Mouse (Mus musculus) midbrain, postnatal 0 days (tissue): ENCODE measurements around the gene Pde10a. TPM values are rescaled to one million over a fixed set of nuclear protein-coding genes. Genes with fewer than 3 reads are reported as not detected.

ENCODE experiments used
- ATAC-seq: fragments of 200-750 bp; cut with Nextera tagmentation; 2 replicates; pipeline ENCODE4 v1.8.0; 2017; ENCODE audit warnings: moderate number of reproducible peaks, mild to moderate bottlenecking, moderate TSS enrichment, moderate library complexity; ENCODE audit not compliant: low FRiP score
- DNase-seq: peaks from one replicate; pipeline ENCODE4 v3.0.0-alpha.2; 2015; ENCODE audit warnings: low spot score
- H3K27ac ChIP-seq: fragments of 300-500 bp; sonication (generic); 2 replicates; pipeline ENCODE4 v1.5.1; 2014; ENCODE audit warnings: low read depth, mild to moderate bottlenecking, low read length, mixed read lengths
- H3K27me3 ChIP-seq: fragments of 300-500 bp; sonication (generic); 2 replicates; pipeline ENCODE4 v1.6.1; 2014; ENCODE audit warnings: low read length, control low read depth, mixed read lengths; ENCODE audit not compliant: insufficient read depth
- H3K36me3 ChIP-seq: fragments of 300-500 bp; sonication (generic); 2 replicates; pipeline ENCODE4 v1.6.1; 2014; ENCODE audit warnings: low read length, control low read depth, mixed read lengths; ENCODE audit not compliant: insufficient read depth
- H3K4me1 ChIP-seq: fragments of 300-500 bp; sonication (generic); 2 replicates; pipeline ENCODE4 v1.6.1; 2014; ENCODE audit warnings: mild to moderate bottlenecking, control low read depth, antibody characterized with exemption, low read length, mixed read lengths; ENCODE audit not compliant: insufficient read depth
- H3K4me2 ChIP-seq: fragments of 300-500 bp; sonication (generic); 2 replicates; pipeline ENCODE4 v1.6.1; 2014; ENCODE audit warnings: low read depth, mild to moderate bottlenecking, low read length, mixed read lengths; ENCODE audit not compliant: poor library complexity, severe bottlenecking
- H3K4me3 ChIP-seq: fragments of 300-500 bp; sonication (generic); 2 replicates; pipeline ENCODE4 v1.5.1; 2014; ENCODE audit warnings: low read depth, mild to moderate bottlenecking, low read length, moderate library complexity
- H3K9ac ChIP-seq: fragments of 300-500 bp; sonication (generic); replicated peaks from 2 replicates; pipeline ENCODE4 v1.6.1; 2014; ENCODE audit warnings: mild to moderate bottlenecking, low read length, moderate library complexity, mixed read lengths; ENCODE audit not compliant: poor library complexity, severe bottlenecking
- H3K9me3 ChIP-seq: fragments of 300-500 bp; sonication (generic); 2 replicates; pipeline ENCODE4 v1.6.1; 2016; ENCODE audit warnings: low read length, control low read depth
- CTCF ChIP-seq: IDR thresholded peaks from 2 replicates; pipeline ENCODE4 v1.5.1; 2016; ENCODE audit warnings: antibody characterized with exemption, mild to moderate bottlenecking
- WGBS: fragments of 180-500 bp; shearing (Covaris S2); extraction: QIAGEN DNeasy Blood & Tissue Kit; methylation state at CpG from one replicate; pipeline ENCODE4 v1.1.7; 2014; 5-methylcytosine and 5-hydroxymethylcytosine counted together
- polyA plus RNA-seq: library from polyadenylated mRNA; unstranded; fragments of >200 nt; fragmentation: Nextera tagmentation; extraction: Ambion mirVana; gene quantifications from 2 replicates; pipeline ENCODE4 v1.2.1, GENCODE M21; 2015
- total RNA-seq: library from RNA; depleted of rRNA; stranded (reverse); fragments of >200 nt; gene quantifications from 2 replicates; pipeline ENCODE4 v1.2.3, GENCODE M21; 2014

The Pde10a gene
- total and polyA plus RNA-seq, 2 experiments from 2014 or later = 8.6 to 40.3 TPM

DNA sequence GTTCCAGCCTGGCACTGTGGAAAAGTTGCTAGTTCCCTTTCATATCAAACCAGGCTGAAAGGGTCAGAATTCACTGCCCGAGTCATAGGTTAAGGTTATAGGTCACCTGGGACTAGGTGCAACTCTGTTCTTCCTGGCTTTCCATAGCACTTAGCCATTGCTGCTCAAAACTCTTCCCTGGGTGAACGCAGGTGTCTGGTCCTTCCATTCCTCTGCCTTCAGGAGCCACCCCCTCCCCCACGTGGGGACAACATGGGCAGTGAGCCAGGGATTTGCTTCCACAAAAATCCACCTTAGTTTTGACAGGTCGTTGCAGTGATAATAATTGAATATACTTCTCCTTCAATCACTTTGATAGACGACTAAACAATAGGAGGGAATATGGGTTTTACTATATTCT is 462.2 kb downstream of the Pde10a start:
- no peak for TF ChIP-seq CTCF
- no peak overlapping the region for H3K9ac ChIP-seq
- H3K27me3 ChIP-seq = no peaks in the 10 kb centered on the region
- H3K27ac ChIP-seq = no peak overlapping the region
- no peak for DNase-seq
- H3K4me1 ChIP-seq = no peaks in the 10 kb centered on the region
- ATAC-seq = no peak
- no peak overlapping the region for H3K4me2 ChIP-seq
- WGBS = 80% methylated on average over 5 of the region's 5 CpGs
- H3K4me3 ChIP-seq = no peak overlapping the region
- H3K36me3 ChIP-seq = peaks cover 7% of the 10 kb centered on the region; the same call in 1 of the 2 replicates
- no peaks in the 10 kb centered on the region for H3K9me3 ChIP-seq

DNA sequence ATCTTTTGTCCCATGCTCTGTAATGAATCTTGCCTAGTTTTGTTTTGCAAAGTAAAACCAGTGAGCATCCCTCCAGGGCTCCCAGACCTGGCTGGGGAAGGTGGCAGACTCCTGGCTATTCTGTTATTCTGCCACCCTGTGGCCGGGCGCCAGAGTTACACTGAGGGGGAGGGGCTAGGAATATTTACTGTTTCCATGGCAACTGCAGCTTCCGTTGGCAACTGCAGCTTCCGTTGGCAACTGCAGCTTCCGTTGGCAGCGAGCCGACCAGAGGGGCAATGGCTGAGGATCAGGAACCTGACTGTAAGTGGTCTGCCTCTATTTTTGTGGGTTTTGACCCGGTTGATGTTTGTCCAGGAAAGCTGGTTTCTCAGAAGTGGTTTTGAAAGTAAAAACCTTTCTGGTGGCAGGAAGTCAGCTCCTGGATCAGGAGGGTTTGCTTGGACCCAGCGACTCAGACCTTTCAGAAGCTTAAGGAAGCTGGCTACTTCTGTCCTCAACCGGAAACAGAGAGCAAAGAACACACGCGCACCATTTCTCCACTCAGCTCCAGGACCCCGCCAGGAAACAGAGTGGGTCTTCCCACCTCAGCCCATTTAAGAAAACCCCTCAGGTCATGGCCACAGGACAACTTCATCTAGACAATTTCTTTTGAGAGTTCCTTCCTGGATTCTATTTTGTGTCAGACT is 463.1 kb downstream of the Pde10a start, which contains the start of gene 1700010I14Rik:
TSS of gene 1700010I14Rik (plus strand) at position 215 of the 689 bp plus-strand sequence.
- peak; percentile 79 for TF ChIP-seq CTCF
- Histone ChIP-seq H3K4me1 (no peaks in the 10 kb centered on the region), H3K9me3 (no peaks in the 10 kb centered on the region), H3K4me2 (peak within 1 kb of the TSS; percentile 52), H3K4me3 (peak within 1 kb of the TSS; percentile 33), H3K27me3 (no peaks in the 10 kb centered on the region), H3K36me3 (no peaks in the 10 kb centered on the region; the same call in 1 of the 2 replicates), H3K9ac (no peak within 1 kb of the TSS), H3K27ac (no peak within 1 kb of the TSS)
- peak; percentile 89 for DNase-seq
- peak; percentile 50; the same call in 1 of the 2 replicates for ATAC-seq
- WGBS = 3% methylated on average over 13 of the region's 13 CpGs

DNA sequence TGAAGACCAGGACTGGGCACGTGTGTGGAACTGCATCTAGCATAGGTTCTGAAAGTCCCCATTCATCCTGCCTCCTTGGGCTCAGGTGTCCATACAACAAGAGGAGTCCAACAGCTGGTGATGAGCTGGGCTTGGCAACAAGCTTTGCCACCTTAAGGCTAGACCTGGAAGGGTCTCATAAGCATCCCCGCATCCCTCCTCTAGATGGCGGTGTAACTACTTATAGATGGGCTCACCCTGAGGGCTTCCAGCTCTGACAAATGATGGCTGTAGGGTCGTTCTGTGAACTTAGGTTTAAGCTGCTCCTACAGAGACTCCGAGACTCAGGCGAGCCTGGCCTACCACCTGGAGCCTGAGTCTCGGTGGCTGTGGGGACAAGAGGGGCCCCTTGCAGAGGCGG is 466.0 kb downstream of the Pde10a start:
- peak; percentile 62 for DNase-seq
- WGBS = 23% methylated on average over 8 of the region's 8 CpGs
- H3K9ac ChIP-seq = no peak overlapping the region

DNA sequence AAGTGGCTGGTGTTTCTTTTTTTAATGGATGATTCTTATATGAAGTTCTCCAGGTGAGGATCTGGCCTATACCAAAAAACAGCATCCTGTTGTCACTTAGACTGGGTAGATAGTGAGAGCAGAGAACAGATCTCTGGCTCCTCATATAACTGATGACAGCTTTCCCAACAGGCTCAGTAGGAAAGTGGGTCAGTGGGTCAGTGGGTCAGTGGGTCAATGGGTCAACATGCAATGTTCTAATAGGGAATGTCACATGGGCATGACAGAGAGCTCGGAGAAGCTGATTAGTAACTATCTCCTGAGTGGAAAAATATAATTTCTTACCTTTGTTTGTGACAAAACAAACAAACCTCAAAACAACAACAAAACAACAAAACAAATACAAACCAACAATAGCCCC is 470.2 kb downstream of the Pde10a start:
- Histone ChIP-seq H3K9me3 (no peaks in the 10 kb centered on the region), H3K27me3 (no peaks in the 10 kb centered on the region), H3K9ac (no peak overlapping the region), H3K36me3 (no peaks in the 10 kb centered on the region; the same call in 1 of the 2 replicates), H3K27ac (no peak overlapping the region), H3K4me1 (no peaks in the 10 kb centered on the region), H3K4me3 (no peak overlapping the region), H3K4me2 (no peak overlapping the region)
- no peak for ATAC-seq
- WGBS = 89% methylated on average over 1 of the region's 1 CpGs
- TF ChIP-seq CTCF = no peak
- DNase-seq = no peak

More for the DNA sequence above, 466.0 kb downstream of the Pde10a start:
- no peak overlapping the region for H3K4me3 ChIP-seq
- H3K36me3 ChIP-seq = no peaks in the 10 kb centered on the region; the same call in 1 of the 2 replicates
- H3K27ac ChIP-seq = no peak overlapping the region
- H3K4me2 ChIP-seq = no peak overlapping the region
- no peak for ATAC-seq
- no peaks in the 10 kb centered on the region for H3K9me3 ChIP-seq
- no peaks in the 10 kb centered on the region for H3K27me3 ChIP-seq
- peak; percentile 64 for TF ChIP-seq CTCF
- no peaks in the 10 kb centered on the region for H3K4me1 ChIP-seq

DNA sequence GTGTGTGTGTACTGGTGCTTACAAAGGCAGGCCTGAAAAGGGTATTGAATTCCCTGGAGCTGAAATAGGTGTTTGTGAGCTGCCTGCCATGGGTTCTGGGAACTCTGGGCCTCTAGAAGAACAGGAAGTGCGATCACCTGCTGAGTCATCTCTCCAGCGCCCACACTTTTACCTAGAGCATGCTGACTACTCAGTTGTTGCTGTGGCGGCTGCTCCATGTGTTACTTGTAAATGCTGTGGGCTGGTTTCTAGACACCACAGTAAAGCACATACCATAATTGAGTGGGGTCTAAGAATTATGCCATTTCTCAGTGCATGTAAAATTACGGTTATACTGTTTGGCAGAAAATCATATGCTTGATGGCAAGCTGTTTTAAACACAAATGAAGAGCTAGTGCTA is 477.3 kb downstream of the Pde10a start:
- ATAC-seq (no peak), DNase-seq (no peak)
- no peaks in the 10 kb centered on the region for H3K27me3 ChIP-seq
- 78% methylated on average over 4 of the region's 4 CpGs for WGBS
- no peak for TF ChIP-seq CTCF
- no peak overlapping the region for H3K4me2 ChIP-seq
- no peak overlapping the region for H3K9ac ChIP-seq
- H3K4me1 ChIP-seq = no peaks in the 10 kb centered on the region
- no peak overlapping the region for H3K4me3 ChIP-seq
- no peak overlapping the region for H3K27ac ChIP-seq
- H3K9me3 ChIP-seq = no peaks in the 10 kb centered on the region
- H3K36me3 ChIP-seq = no peaks in the 10 kb centered on the region; the same call in 1 of the 2 replicates

DNA sequence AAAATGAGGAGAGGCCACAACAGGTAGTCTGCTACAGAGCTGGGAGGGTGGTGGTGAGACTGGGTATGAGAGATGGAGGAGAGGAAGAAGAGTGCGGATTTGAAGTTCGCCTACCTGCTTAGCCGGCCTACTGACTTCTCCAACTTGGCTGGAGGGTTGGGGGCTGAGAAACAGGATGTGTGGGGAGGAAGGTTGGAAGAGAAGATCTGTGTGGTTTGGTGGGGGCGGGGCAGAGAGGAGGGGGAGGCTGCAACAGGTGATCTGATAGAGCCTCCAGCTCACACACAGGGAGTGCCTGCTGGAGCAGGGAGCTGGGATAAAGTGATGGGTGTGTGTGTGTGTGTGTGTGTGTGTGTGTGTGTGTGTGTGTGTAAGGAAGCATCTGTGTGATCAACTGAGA is 479.3 kb downstream of the Pde10a start:
- no peaks in the 10 kb centered on the region; the same call in 1 of the 2 replicates for H3K36me3 ChIP-seq
- no peak overlapping the region for H3K4me3 ChIP-seq
- TF ChIP-seq CTCF = no peak
- no peaks in the 10 kb centered on the region for H3K9me3 ChIP-seq
- DNase-seq = no peak
- no peak for ATAC-seq
- no peaks in the 10 kb centered on the region for H3K27me3 ChIP-seq
- no peaks in the 10 kb centered on the region for H3K4me1 ChIP-seq
- H3K4me2 ChIP-seq = no peak overlapping the region
- 86% methylated on average over 3 of the region's 4 CpGs for WGBS
- H3K9ac ChIP-seq = no peak overlapping the region
- H3K27ac ChIP-seq = no peak overlapping the region
